Mouse (Mus musculus) spleen, adult 2 months (tissue): ENCODE measurements at regions not wholly inside any gene's neighbourhood (a gene's known extent, or its start where the extent isn't known, plus 50 kb on each side); places are given as distances from the start of the nearest gene placed in this dataset.

ENCODE experiments used
- DNase-seq, 2 experiments: peaks; one replicate each; pipeline versions ENCODE4 v3.0.0 to v3.0.0-alpha.2; 2012 to 2021; ENCODE audit warnings: low spot score in 2 of 2, low read depth in 1 of 2
- H3K27ac ChIP-seq: fragments of 200-500 bp; 2 replicates; pipeline ENCODE4 v1.5.1; 2012; ENCODE audit warnings: low read length, inconsistent platforms; ENCODE audit not compliant: insufficient read depth
- H3K27me3 ChIP-seq: fragments of 200-500 bp; 2 replicates; pipeline ENCODE4 v1.6.1; 2012; ENCODE audit warnings: mild to moderate bottlenecking, moderate library complexity, low read length, inconsistent platforms; ENCODE audit not compliant: control insufficient read depth, insufficient read depth
- H3K36me3 ChIP-seq: fragments of 200-500 bp; 2 replicates; pipeline ENCODE4 v1.6.1; 2012; ENCODE audit warnings: mild to moderate bottlenecking, low read length, inconsistent platforms; ENCODE audit not compliant: control insufficient read depth, insufficient read depth
- H3K4me1 ChIP-seq: fragments of 200-500 bp; 2 replicates; pipeline ENCODE4 v1.6.1; 2011; ENCODE audit warnings: inconsistent platforms; ENCODE audit not compliant: control insufficient read depth, insufficient read depth, insufficient read length
- H3K4me3 ChIP-seq: fragments of 200-500 bp; 2 replicates; pipeline ENCODE4 v1.5.1; 2011; ENCODE audit warnings: mild to moderate bottlenecking, inconsistent platforms; ENCODE audit not compliant: insufficient read depth, insufficient read length; ENCODE audit errors: extremely low read depth
- CTCF ChIP-seq: fragments of 200-500 bp; IDR thresholded peaks from 2 replicates; pipeline ENCODE4 v1.5.1; 2011; ENCODE audit warnings: mild to moderate bottlenecking, inconsistent platforms; ENCODE audit not compliant: insufficient read depth, insufficient read length, insufficient replicate concordance; ENCODE audit errors: extremely low read depth
- POLR2A ChIP-seq: fragments of 200-500 bp; IDR thresholded peaks from 2 replicates; pipeline ENCODE4 v1.6.1; 2011; ENCODE audit warnings: low read depth, low read length, inconsistent platforms
- WGBS: fragments of 180-500 bp; shearing (Covaris S2); methylation state at CpG from one replicate; pipeline ENCODE4 v1.1.7; 2018; 5-methylcytosine and 5-hydroxymethylcytosine counted together

DNA sequence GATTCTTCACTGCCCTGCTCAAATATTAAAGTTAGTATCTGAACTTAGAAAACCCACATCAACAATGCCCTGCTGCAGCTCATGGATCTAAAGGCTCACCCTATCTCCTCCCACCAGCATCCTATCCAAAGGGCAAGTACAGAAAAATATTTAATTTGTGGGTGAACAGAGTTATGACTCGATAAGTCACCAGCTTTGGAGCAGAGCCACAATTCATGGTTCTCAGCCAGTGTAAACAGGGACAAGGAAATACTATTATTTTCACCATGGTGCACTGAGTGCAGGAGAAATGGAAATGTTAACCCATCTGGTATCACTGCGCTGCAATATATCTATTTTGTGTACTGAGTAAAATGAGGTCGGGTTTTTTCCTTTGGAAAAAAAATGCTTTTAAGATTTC, 225.8 kb downstream of the Nfkbiz start:
- DNase-seq: no peak
- H3K36me3 ChIP-seq: no peaks in the 10 kb centered on the region
- H3K27me3 ChIP-seq: no peaks in the 10 kb centered on the region
- TF ChIP-seq CTCF: no peak
- no peak for TF ChIP-seq POLR2A
- no peak overlapping the region for H3K27ac ChIP-seq
- no peak overlapping the region for H3K4me3 ChIP-seq
- no peaks in the 10 kb centered on the region for H3K4me1 ChIP-seq
- 90% methylated on average over 3 of the region's 3 CpGs for WGBS

GRCm38 (mm10) chr16:55612001-55612400, 226.7 kb downstream of the Nfkbiz start:
- 92% methylated on average over 5 of the region's 5 CpGs for WGBS
- Histone ChIP-seq H3K27ac (no peak overlapping the region), H3K27me3 (no peaks in the 10 kb centered on the region), H3K4me1 (no peaks in the 10 kb centered on the region), H3K36me3 (no peaks in the 10 kb centered on the region), H3K4me3 (no peak overlapping the region)
- TF ChIP-seq POLR2A: no peak
- no peak for TF ChIP-seq CTCF
- no peak for DNase-seq

GRCm38 (mm10) chr16:55611172-55611571, 227.5 kb downstream of the Nfkbiz start:
- 92% methylated on average over 3 of the region's 3 CpGs for WGBS
- no peaks in the 10 kb centered on the region for H3K4me1 ChIP-seq
- H3K36me3 ChIP-seq: no peaks in the 10 kb centered on the region
- no peak overlapping the region for H3K27ac ChIP-seq
- H3K4me3 ChIP-seq: no peak overlapping the region
- DNase-seq: no peak
- H3K27me3 ChIP-seq: no peaks in the 10 kb centered on the region
- TF ChIP-seq POLR2A (no peak), CTCF (no peak)

- no peak overlapping the region for H3K4me3 ChIP-seq
- WGBS: 69% methylated on average over 3 of the region's 3 CpGs
- DNase-seq: no peak
- no peaks in the 10 kb centered on the region for H3K4me1 ChIP-seq
- TF ChIP-seq POLR2A: no peak
- no peak for TF ChIP-seq CTCF
- H3K27me3 ChIP-seq: no peaks in the 10 kb centered on the region
- H3K27ac ChIP-seq: no peak overlapping the region
- H3K36me3 ChIP-seq: no peaks in the 10 kb centered on the region
Measured at GRCm38 (mm10) chr16:55608361-55608760, 230.3 kb downstream of the Nfkbiz start.

GRCm38 (mm10) chr16:55606447-55607239, 232.1 kb downstream of the Nfkbiz start:
- no peak overlapping the region for H3K4me3 ChIP-seq
- WGBS: 82% methylated on average over 7 of the region's 7 CpGs
- DNase-seq: no peak
- no peaks in the 10 kb centered on the region for H3K27me3 ChIP-seq
- H3K4me1 ChIP-seq: no peaks in the 10 kb centered on the region
- TF ChIP-seq CTCF (no peak), POLR2A (no peak)
- no peaks in the 10 kb centered on the region for H3K36me3 ChIP-seq
- no peak overlapping the region for H3K27ac ChIP-seq

DNA sequence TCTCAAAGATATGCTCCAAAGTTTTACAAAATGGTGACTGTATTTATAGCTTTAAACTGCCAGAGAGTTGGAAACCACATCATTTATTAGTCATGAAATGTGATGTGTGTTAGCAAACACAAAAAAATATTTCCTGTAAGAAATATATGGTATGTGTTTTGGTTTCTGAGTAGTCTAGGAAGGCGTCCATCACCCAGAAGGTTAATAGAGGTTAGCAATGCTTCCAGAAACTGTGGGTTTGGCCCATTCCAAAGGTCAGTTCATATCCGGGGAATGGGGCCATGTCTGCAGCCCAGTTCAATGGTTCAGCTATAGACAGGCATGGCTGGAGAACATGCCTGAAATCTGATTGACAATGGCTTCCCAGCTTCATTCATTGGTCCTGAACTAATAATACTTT, 235.1 kb downstream of the Nfkbiz start:
- Histone ChIP-seq H3K27me3 (no peaks in the 10 kb centered on the region), H3K4me3 (no peak overlapping the region), H3K4me1 (no peaks in the 10 kb centered on the region), H3K27ac (no peak overlapping the region), H3K36me3 (no peaks in the 10 kb centered on the region)
- WGBS: 85% methylated on average over 2 of the region's 2 CpGs
- TF ChIP-seq CTCF: no peak
- DNase-seq: no peak

GRCm38 (mm10) chr16:55589382-55589956, 249.2 kb downstream of the Nfkbiz start:
- TF ChIP-seq POLR2A: no peak
- TF ChIP-seq CTCF: no peak
- Histone ChIP-seq H3K36me3 (no peaks in the 10 kb centered on the region), H3K4me3 (no peak overlapping the region), H3K27me3 (no peaks in the 10 kb centered on the region), H3K27ac (no peak overlapping the region), H3K4me1 (peaks cover 6% of the 10 kb centered on the region; the same call in 1 of the 2 replicates)
- WGBS: 31% methylated on average over 1 of the region's 1 CpGs
- peak in 1 of 2 experiments; percentile 19 for DNase-seq
